Mouse (Mus musculus) ovary, postnatal 10 days (tissue): Measurements from ENCODE around the gene Imp4.

ENCODE experiments used
- DNase-seq: peaks from one replicate; pipeline ENCODE4 v3.0.0; 2022; ENCODE audit warnings: low spot score

Gene Imp4

DNA sequence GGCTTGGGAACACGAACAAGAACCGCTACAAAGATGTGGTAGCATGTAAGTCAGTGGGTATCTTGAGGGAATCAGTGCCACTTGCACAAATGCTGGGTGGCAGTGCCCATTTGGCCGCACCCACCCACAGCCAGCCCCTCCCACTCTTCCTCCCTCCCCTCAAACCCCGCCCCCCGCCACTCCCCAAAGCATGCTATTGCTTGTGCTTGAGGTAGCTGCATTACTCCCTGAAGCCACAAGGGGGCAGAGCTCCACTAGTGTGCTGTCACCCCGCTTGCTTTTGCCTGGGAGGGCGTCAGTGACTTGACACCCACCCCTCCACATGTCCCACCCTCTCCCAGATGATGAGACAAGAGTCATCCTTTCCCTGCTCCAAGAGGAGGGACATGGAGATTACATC, 23.1 kb downstream of the Imp4 start:
- no peak for DNase-seq

DNA sequence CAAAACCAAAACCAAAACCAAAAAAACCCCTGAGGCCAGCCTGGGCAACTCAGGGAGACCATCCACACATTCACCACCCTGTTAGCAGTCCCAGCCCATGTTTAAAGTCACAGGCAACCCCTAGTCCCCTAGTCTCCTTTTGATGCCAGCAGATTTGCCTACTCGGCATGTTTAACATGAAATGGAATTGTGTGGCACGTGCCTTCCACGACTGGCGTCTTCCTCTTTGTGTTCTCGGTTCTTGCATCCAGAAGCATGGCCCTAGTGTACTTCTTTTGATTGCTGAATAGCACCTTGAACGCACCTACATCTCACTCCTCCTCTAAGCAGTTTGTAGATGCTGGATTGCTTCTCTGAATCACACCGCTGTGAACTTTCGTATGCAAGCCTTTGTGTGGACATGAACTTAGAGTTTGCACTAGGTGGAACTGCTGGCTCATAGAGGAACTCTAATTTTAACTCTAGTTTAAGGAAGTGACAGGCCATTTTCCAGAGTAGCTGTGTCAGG, 24.7 kb downstream of the Imp4 start:
- no peak for DNase-seq

DNA sequence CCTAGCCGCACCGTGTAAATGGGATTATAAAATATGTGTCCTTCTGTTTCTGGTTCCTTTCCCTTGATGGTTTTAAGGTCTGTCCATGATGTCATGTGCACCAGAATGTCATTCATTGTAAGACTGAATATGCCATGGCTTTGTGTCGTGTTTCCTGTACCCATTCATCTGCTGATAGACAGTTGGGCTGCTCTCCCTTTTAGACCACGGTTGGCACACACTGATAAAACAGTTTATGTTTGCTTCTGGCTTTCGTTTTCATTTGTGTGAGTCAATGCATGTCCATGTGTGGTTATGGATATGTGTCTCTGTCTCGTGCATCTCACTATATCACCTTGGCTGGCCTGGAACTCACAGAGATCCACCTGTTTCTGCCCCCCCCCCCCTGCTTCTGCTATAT, 25.8 kb downstream of the Imp4 start:
- DNase-seq = no peak

DNA sequence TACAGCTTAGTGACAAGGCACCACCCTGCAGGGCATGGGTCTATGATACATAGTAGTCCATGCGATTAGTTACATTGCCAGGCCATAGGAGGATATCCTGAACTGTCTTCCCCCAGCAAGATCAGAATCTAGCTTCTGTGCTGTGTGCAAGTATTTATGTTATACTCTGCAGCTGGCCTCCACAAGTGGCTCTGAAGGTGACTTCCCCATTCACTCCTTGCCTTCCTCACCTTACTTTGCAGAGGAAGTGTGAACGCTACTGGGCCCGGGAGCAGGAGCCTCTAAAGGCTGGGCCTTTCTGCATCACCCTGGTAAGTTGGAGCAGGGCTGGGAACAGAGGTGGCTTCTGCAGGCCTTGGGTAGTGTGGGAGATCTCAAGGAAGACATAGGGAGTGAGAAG, 28.4 kb downstream of the Imp4 start:
- DNase-seq = no peak

DNA sequence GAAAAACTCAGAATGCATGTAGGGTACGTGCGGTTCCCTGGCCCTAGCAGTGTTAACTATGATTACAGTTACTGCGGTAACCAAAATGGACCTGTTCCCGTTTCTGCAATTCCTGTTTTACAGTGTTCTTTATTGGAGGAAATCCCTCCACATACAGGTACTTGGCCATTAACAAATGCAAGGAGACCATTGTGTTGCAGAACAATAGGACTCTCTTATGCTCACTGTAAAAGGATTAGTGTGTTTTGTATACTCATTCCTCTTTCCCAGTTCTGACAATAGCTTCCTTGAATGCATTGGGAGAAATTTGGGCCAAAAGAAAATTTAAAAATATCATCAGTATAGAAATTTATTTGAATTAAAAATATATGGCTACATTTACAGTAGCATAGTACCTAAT, 28.8 kb downstream of the Imp4 start:
- no peak for DNase-seq

DNA sequence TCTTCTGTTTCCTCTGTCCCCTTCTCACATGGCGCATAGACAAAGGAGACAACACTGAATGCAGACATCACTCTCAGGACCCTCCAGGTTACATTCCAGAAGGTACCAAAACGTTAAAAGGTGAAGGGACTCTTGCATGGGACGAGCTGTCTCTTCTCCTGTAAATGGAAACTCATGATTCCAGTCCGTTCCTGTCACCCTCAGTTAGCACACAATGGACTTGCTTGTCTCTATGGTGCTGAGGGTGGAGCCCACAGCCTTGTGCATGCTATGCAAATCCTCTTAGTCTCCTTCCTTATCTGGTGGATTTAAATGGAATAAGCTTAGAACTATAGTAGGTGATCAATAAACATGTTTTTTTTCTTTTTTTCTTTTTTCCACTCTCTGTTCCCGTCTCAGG, 30.1 kb downstream of the Imp4 start:
- no peak for DNase-seq

DNA sequence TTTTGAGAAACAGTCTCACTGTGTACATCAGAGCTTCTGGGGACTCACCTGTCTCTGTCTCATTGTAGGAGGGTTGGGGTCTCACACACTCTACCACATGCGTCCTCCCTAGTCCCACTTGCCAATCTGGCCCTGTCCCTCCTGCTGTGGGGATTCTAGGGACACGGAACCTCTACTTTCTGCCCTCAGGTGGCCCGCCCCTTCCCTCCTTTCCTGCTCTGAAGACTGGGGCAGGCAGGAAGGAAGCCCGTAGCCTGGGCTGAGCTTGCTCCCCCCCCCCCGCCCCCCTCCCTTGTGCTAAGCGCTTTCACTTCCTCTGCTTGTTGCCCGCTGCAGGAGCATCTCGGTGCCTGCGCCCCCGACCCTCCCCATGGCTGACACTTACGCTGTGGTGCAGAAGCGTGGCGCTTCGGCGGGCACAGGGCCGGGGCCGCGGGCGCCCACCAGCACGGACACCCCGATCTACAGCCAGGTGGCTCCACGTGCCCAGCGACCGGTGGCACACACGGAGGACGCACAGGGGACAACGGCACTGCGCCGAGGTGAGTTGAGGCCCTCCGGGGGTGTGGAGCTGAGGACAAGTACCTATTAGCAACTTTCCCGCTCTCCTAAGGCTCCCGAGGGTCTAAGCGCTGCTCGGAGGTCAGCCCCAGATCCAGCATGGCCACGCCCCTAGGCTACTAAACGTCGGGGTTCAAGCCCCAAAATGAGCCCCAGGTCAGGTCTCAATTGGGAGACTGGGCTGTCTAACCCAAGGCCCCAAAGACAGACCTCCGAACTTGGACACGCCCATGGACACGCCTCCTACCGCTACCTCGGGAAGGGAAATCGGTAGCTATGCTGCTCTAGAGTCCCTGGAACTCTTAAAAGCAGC, 33.0 kb downstream of the Imp4 start:
- DNase-seq = no peak

DNA sequence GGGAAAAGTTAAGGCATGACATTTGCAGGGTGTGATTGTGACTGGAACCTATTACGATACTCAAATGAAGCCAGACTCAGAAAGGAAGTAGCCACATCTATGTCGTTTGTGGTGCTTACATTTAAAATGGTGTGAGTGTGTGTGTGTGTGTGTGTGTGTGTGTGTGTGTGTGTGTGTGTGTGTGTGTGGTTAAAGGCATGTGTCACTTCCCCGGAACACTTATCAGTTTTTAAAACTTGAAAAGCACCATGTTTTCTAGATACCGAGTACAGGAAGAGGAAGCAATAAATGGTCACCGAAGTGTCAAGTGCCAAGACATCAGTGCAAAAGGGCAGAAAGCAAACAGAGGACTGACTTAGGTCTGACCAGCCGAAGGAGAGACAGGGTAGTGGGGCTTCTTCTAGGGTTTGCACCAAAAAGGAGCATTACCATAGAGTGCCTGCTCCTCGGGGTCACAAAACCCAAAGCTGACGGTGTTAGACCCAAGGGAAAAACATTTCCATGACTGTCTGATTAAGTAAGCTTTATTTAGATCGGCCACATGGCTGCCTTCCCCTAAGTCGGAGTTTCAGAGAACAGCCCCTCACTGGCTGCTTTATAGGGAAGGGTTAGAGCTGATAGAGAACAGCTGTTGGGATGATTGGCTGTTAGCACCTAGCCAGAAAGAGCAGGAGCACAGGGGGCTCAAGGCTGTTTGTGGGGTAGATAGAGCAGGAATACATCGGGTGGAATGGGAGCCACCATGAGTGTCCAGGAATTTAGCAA, 39.4 kb downstream of the Imp4 start:
- DNase-seq = no peak

DNA sequence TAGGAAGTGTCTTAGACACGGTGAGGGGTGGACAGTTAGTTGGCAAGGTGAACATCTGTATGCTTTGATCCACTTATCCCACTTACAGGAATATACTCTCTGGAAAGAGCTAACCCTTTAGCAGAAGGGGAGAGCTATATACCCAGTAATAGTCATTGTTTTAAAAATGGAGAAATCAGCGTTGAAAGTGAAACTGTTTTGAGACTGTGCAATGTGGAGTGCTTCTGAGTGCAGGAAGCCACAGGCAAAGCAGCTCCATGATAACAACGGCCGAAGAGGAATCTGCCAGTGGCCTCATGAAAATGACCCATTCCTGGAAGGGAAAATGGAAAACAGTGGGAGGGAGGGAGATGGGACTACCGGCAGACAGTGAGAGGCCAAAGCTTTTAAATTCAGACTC, 41.1 kb downstream of the Imp4 start:
- no peak for DNase-seq

DNA sequence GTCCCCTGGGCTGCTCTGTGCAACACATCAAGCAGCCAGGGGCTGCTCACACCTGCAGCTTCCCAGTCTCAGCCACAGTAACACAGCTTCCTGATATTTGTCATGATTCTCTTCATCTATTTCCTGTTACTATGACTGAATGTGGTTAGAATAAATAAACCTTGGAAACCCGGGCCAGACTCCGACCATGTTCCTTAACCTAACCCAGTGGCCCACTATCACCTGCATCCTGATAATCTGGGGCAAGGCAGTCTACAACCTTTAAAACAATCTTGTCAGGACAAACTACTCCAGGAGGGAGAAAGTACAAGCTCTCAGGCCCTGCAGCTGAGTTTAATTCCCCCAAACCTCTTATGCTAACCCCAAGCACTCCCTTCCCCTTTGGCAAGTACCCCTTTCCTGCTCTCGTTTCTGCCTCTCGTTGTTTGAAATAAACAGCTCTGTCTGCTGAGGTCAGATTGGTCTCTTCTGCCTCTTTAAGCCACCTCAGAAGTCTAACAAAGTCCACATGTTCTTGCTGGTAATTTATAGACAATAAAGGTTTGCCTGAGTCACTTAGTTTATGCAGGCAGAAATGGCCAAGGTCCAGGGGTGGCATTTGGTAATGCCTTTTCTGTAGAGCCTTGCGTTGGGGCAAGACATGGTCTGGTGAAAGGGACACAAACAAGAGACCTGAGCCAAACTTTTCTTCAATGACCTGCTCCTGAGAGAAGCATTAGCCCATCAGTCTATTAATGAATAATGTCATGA, 42.4 kb downstream of the Imp4 start:
- DNase-seq = no peak

DNA sequence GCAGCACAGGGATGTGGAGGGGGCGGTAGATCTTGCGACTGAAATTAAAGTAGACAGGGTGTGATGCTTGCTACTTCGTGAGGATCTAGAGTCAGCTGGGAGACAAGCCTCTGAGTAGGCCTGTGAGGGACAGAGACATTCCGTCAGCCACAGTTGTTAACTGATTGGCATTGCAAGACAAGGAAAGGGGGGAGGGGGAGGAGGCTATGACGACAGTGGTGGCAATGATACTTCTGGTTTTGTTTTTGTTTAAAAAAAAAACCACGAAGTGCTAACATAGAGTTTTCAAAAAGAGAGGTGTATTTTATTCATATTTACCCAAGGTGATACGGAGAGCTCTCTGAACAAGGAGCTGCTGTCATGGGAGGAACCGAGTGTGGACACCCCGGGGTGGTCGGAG, 44.8 kb downstream of the Imp4 start:
- no peak for DNase-seq

DNA sequence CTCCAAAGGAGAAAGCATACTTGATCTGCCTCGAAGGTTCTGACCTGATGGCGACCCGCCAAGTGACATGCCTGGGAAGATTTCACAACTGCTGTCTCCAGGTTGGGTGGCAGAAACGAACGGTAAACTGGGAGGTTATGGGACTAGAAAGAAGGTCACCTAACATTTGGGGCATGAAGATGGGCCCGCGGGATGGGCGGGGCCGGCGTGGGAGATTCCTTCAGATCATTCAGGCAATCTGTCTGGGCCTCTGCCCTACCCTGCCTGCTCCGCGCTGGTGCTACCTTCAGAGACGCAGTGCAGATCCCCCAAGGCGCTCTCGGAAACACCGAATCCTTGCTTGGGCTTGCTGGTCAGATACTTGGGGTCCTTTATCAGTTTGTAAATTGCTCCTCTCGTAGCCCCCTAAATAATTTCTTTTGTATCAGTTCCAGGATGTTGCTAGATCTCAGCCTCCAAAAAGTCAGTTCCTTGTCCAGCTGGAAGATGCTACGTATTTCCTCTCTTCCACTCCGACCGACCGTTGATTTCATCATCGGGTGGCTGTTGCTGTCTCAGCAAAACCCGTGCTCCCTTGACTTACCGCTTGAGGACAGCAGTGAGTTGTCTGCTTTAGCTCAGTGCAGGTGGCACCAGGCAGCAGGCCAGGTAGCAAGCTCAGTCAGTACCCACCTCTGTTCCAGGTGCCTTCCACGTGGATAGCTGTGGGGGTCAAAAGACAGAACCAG, 46.0 kb downstream of the Imp4 start:
- DNase-seq = no peak

DNA sequence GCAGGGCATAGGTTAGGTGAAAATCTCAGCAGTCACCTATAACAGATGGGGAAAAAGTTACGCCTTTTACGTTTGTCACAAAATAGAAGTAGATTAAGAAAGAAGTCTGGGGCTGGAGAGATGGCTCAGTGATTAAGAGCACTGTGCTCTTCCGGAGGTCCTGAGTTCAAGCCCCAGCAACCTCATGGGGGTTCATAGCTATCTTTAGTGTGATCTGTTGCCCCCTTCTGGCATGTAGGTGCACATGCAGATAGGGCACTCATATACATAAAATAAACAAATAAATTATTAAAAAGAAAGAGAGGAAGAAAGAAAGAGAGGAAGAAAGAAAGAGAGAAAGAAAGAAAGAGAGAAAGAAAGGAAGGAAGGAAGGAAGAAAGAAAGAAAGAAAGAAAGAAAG, 47.7 kb downstream of the Imp4 start:
- no peak for DNase-seq

DNA sequence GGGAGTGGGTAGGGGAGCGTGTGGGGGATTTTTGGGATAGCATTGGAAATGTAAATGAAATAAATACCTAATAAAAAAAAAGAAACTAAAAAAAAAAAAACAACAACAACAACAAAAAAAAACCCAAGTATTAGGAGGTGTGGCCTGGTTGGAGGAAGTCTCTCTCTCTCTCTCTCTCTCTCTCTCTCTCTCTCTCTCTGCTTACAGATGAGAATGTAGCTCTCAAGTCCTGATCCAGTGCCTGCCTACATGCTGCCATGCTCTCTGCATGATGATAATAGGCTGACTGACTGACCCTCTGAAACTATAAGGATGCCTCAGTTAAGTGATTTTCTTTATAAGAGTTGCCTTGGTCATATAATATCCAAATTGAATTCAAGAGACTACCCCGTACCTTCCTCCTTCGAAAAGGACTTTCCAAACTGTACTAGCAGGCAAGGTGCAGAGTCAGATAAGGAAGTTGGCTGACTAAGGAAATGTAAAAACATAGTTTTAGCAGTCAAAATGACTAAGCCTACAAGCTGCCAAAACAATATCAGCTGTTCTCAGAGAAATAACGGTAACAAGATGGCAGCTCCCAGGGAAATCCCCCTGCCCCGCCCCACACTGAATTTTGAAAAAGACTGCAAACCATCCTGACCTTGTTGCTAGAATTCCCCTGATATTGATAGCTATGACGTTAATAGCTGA, 50.3 kb downstream of the Imp4 start:
- DNase-seq = no peak

DNA sequence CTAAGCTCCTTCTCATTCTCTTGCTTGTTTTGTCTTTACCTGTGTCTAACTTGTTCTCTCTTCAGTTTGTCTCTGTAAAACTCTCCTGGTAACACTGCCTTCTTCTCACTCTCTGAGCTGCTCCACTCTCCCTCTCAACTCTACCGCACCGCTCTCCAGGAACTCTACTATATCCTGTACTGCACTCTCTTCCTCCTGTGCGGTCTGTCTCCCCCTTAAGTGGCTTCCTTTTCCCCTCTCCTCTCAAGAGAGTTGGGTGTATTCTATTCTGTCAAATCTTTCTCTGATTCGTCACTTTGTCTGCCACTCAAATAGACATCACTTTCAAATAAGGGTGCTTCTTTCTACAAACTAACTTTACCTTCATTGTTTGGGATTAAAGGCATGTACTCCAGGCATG, 51.8 kb downstream of the Imp4 start:
- DNase-seq = no peak
